Mouse (Mus musculus) midbrain, embryonic 11.5 days (tissue): ENCODE data around the gene Il21r. TPM values are rescaled to one million over a fixed set of nuclear protein-coding genes. Genes with fewer than 3 reads are reported as not detected.

Experiments
- ATAC-seq: fragments of 200-750 bp; cut with Nextera tagmentation; 2 replicates; pipeline ENCODE4 v1.8.0; 2017; ENCODE audit warnings: moderate TSS enrichment, moderate library complexity; ENCODE audit not compliant: low FRiP score
- DNase-seq: peaks from one replicate; pipeline ENCODE4 v3.0.0; 2015; ENCODE audit warnings: low spot score; ENCODE audit errors: missing footprints
- H3K27ac ChIP-seq: fragments of 300-500 bp; sonication (generic); 2 replicates; pipeline ENCODE4 v1.5.1; 2014; ENCODE audit warnings: low read depth, low read length
- H3K27me3 ChIP-seq: fragments of 300-500 bp; sonication (generic); 2 replicates; pipeline ENCODE4 v1.6.1; 2014; ENCODE audit warnings: mild to moderate bottlenecking, low read length, moderate library complexity, mixed read lengths; ENCODE audit not compliant: control insufficient read depth, insufficient read depth
- H3K36me3 ChIP-seq: fragments of 300-500 bp; sonication (generic); 2 replicates; pipeline ENCODE4 v1.6.1; 2014; ENCODE audit warnings: mild to moderate bottlenecking, low read length, moderate library complexity, mixed read lengths; ENCODE audit not compliant: control insufficient read depth, insufficient read depth
- H3K4me1 ChIP-seq: fragments of 300-500 bp; sonication (generic); 2 replicates; pipeline ENCODE4 v1.6.1; 2014; ENCODE audit warnings: low read length; ENCODE audit not compliant: control insufficient read depth, insufficient read depth
- H3K4me2 ChIP-seq: fragments of 300-500 bp; sonication (generic); 2 replicates; pipeline ENCODE4 v1.6.1; 2014; ENCODE audit warnings: mild to moderate bottlenecking, moderate library complexity
- H3K4me3 ChIP-seq: fragments of 300-500 bp; sonication (generic); 2 replicates; pipeline ENCODE4 v1.5.1; 2014; ENCODE audit warnings: low read depth, low read length
- H3K9ac ChIP-seq: fragments of 300-500 bp; sonication (generic); 2 replicates; pipeline ENCODE4 v1.6.1; 2014; ENCODE audit warnings: low read length
- H3K9me3 ChIP-seq: fragments of 300-500 bp; sonication (generic); 2 replicates; pipeline ENCODE4 v1.6.1; 2016; ENCODE audit warnings: low read length; ENCODE audit not compliant: control insufficient read depth
- WGBS: fragments of 180-500 bp; shearing (Covaris S2); extraction: QIAGEN DNeasy Blood & Tissue Kit; methylation state at CpG from one replicate; pipeline ENCODE4 v1.1.7; 2014; 5-methylcytosine and 5-hydroxymethylcytosine counted together
- polyA plus RNA-seq: library from polyadenylated mRNA; unstranded; fragments of >200 nt; fragmentation: Nextera tagmentation; extraction: Ambion mirVana; gene quantifications from 2 replicates; pipeline ENCODE4 v1.2.1, GENCODE M21; 2014

Il21r gene
- polyA plus RNA-seq, 1 experiment from 2014 or later, result 0.36 TPM

GRCm38 (mm10) chr7:125596406-125596805 lies 6.8 kb upstream of the Il21r start:
- no peaks in the 10 kb centered on the region for H3K4me1 ChIP-seq
- 71% methylated on average over 3 of the region's 3 CpGs for WGBS
- no peak overlapping the region for H3K9ac ChIP-seq
- no peak for ATAC-seq
- H3K36me3 ChIP-seq, result no peaks in the 10 kb centered on the region
- H3K4me3 ChIP-seq, result no peak overlapping the region
- no peak overlapping the region for H3K4me2 ChIP-seq
- DNase-seq, result no peak
- H3K27ac ChIP-seq, result no peak overlapping the region
- no peaks in the 10 kb centered on the region for H3K9me3 ChIP-seq
- H3K27me3 ChIP-seq, result no peaks in the 10 kb centered on the region

GRCm38 (mm10) chr7:125597083-125597482 lies 6.1 kb upstream of the Il21r start:
- H3K4me1 ChIP-seq, result no peaks in the 10 kb centered on the region
- WGBS, result 92% methylated on average over 9 of the region's 9 CpGs
- no peak for ATAC-seq
- H3K4me3 ChIP-seq, result no peak overlapping the region
- no peaks in the 10 kb centered on the region for H3K36me3 ChIP-seq
- no peak overlapping the region for H3K4me2 ChIP-seq
- H3K27me3 ChIP-seq, result no peaks in the 10 kb centered on the region
- no peak overlapping the region for H3K9ac ChIP-seq
- DNase-seq, result no peak
- H3K27ac ChIP-seq, result no peak overlapping the region
- no peaks in the 10 kb centered on the region for H3K9me3 ChIP-seq

DNA sequence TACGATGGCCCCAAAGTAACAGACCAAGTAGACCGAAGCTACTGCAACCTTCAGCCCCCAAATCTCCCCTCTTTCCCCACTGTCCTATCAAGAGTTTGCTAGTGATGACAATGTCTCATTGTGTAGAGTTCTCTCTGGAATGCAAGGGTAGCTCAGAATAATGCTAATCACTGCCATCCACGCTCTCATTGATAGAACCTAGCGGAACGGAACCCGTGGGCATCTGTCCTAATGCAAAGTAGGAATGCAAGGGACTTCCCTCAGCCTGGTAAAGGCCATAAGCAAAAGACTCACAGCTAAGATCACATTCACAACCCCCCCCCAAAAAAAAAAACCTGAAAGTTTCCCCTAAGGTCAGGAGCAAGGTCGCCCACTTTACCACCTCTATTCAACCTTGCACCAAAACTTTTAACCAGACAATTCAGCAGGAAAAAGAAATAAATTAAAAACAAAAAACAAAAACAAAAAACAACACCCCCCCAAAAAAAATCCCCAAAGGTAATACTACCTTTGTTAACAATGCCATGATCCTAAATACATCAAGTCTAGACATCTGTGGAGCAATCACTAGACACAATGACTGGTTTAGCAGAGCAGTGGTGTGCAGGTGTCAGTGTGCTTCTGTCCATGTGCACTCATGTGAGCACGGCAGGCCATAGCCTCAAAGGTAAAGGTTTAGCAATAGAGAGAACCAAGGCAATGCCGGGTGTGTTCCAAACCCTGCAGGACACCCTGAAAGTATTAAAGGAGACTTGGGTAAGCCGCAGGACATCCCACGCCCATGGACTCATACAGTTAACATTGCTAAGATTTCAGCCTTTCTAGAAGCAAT lies 5.5 kb upstream of the Il21r start:
- Histone ChIP-seq H3K27me3 (no peaks in the 10 kb centered on the region), H3K27ac (no peak overlapping the region), H3K36me3 (no peaks in the 10 kb centered on the region), H3K4me2 (no peak overlapping the region), H3K9ac (no peak overlapping the region), H3K9me3 (no peaks in the 10 kb centered on the region), H3K4me3 (no peak overlapping the region), H3K4me1 (no peaks in the 10 kb centered on the region)
- DNase-seq, result no peak
- ATAC-seq, result no peak
- 78% methylated on average over 11 of the region's 11 CpGs for WGBS

GRCm38 (mm10) chr7:125599373-125599973 lies 3.8 kb upstream of the Il21r start:
- H3K4me1 ChIP-seq, result no peaks in the 10 kb centered on the region
- H3K9ac ChIP-seq, result no peak overlapping the region
- no peaks in the 10 kb centered on the region for H3K27me3 ChIP-seq
- H3K4me2 ChIP-seq, result no peak overlapping the region
- DNase-seq (no peak), ATAC-seq (no peak)
- WGBS, result 70% methylated on average over 4 of the region's 4 CpGs
- no peak overlapping the region for H3K27ac ChIP-seq
- H3K36me3 ChIP-seq, result no peaks in the 10 kb centered on the region
- no peak overlapping the region for H3K4me3 ChIP-seq
- no peaks in the 10 kb centered on the region for H3K9me3 ChIP-seq

DNA sequence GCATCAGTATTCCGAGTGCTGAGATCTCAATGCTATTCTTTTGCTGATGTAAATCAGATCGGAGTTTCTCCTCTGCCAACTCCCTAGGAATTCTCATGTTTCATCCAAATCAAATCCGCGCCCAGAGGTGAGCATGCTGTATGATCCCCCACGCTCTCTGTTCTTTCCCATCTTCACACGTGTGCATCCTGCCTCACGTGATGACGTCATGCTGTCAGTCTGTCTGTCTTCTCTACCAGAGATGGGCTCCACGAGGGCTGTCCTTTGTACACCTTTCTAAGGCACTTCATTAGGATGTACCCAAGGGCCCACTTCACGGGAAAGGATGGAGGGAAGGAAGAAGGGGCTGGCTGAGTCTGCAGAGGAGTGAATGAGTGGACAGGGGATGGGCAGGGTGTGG lies 3.1 kb upstream of the Il21r start:
- no peaks in the 10 kb centered on the region for H3K4me1 ChIP-seq
- no peaks in the 10 kb centered on the region for H3K27me3 ChIP-seq
- no peak overlapping the region for H3K4me2 ChIP-seq
- no peak for ATAC-seq
- H3K36me3 ChIP-seq, result no peaks in the 10 kb centered on the region
- WGBS, result 77% methylated on average over 10 of the region's 10 CpGs
- H3K9ac ChIP-seq, result no peak overlapping the region
- H3K4me3 ChIP-seq, result no peak overlapping the region
- DNase-seq, result no peak
- no peaks in the 10 kb centered on the region for H3K9me3 ChIP-seq
- no peak overlapping the region for H3K27ac ChIP-seq

- no peaks in the 10 kb centered on the region for H3K4me1 ChIP-seq
- 54% methylated on average over 6 of the region's 6 CpGs for WGBS
- no peak overlapping the region for H3K4me2 ChIP-seq
- H3K27ac ChIP-seq, result no peak overlapping the region
- no peaks in the 10 kb centered on the region for H3K27me3 ChIP-seq
- H3K9me3 ChIP-seq, result no peaks in the 10 kb centered on the region
- H3K36me3 ChIP-seq, result no peaks in the 10 kb centered on the region
- ATAC-seq (no peak), DNase-seq (no peak)
- no peak overlapping the region for H3K9ac ChIP-seq
- no peak overlapping the region for H3K4me3 ChIP-seq
Observed at GRCm38 (mm10) chr7:125600612-125601279, 2.5 kb upstream of the Il21r start.

GRCm38 (mm10) chr7:125601280-125601670 lies 2.0 kb upstream of the Il21r start:
- no peak for ATAC-seq
- Histone ChIP-seq H3K9ac (no peak overlapping the region), H3K4me2 (no peak overlapping the region), H3K27ac (no peak overlapping the region), H3K27me3 (no peaks in the 10 kb centered on the region), H3K36me3 (no peaks in the 10 kb centered on the region), H3K9me3 (no peaks in the 10 kb centered on the region), H3K4me3 (no peak overlapping the region), H3K4me1 (no peaks in the 10 kb centered on the region)
- WGBS, result 89% methylated on average over 6 of the region's 6 CpGs
- DNase-seq, result no peak

GRCm38 (mm10) chr7:125601821-125602448 lies 1.3 kb upstream of the Il21r start:
- no peak overlapping the region for H3K27ac ChIP-seq
- 79% methylated on average over 11 of the region's 11 CpGs for WGBS
- H3K9ac ChIP-seq, result no peak overlapping the region
- no peak for DNase-seq
- H3K4me2 ChIP-seq, result no peak overlapping the region
- no peaks in the 10 kb centered on the region for H3K9me3 ChIP-seq
- no peak for ATAC-seq
- no peaks in the 10 kb centered on the region for H3K36me3 ChIP-seq
- H3K4me1 ChIP-seq, result no peaks in the 10 kb centered on the region
- H3K4me3 ChIP-seq, result no peak overlapping the region
- H3K27me3 ChIP-seq, result no peaks in the 10 kb centered on the region
